Mouse (Mus musculus): ENCODE measurements at regions not wholly inside any gene's neighbourhood (a gene's known extent, or its start where the extent isn't known, plus 50 kb on each side); places are given as distances from the start of the nearest gene placed in this dataset.
"Not testable (repeated sequence)": the region's sequence is repeated elsewhere in the genome, so short reads cannot be mapped to it uniquely, and the experiment has no call there.

GRCm38 (mm10) chr6:100412486-100412885 is 125.2 kb upstream of the Rybp start:
- Histone ChIP-seq H3K36me3 (ENCODE audit: control insufficient read depth, insufficient read depth, low read length) (no peaks in the 10 kb centered on the region), H3K4me3 (ENCODE audit: low read depth, low read length) (no peak overlapping the region), H3K27ac (ENCODE audit: low read depth, low read length) (no peak overlapping the region), H3K9me3 (ENCODE audit: control insufficient read depth, low read length) (no peaks in the 10 kb centered on the region), H3K27me3 (ENCODE audit: control insufficient read depth, insufficient read depth, low read length) (no peaks in the 10 kb centered on the region), H3K4me1 (ENCODE audit: control insufficient read depth, insufficient read depth, low read length) (no peaks in the 10 kb centered on the region), H3K9ac (replicated peaks; ENCODE audit: low read depth, low read length) (no peak overlapping the region), H3K4me2 (ENCODE audit: low read depth, low read length) (no peak overlapping the region)
- ATAC-seq (ENCODE audit: low read depth) = no peak
- WGBS = 22% methylated on average over 5 of the region's 5 CpGs

GRCm38 (mm10) chr6:100411968-100412367 is 124.7 kb upstream of the Rybp start:
- H3K27me3 ChIP-seq (ENCODE audit: control insufficient read depth, insufficient read depth, low read length) = no peaks in the 10 kb centered on the region
- H3K27ac ChIP-seq (ENCODE audit: low read depth, low read length) = no peak overlapping the region
- 81% methylated on average over 4 of the region's 4 CpGs for WGBS
- H3K4me1 ChIP-seq (ENCODE audit: control insufficient read depth, insufficient read depth, low read length) = no peaks in the 10 kb centered on the region
- H3K36me3 ChIP-seq (ENCODE audit: control insufficient read depth, insufficient read depth, low read length) = no peaks in the 10 kb centered on the region
- H3K4me2 ChIP-seq (ENCODE audit: low read depth, low read length) = no peak overlapping the region
- no peak for ATAC-seq (ENCODE audit: low read depth)
- no peaks in the 10 kb centered on the region for H3K9me3 ChIP-seq (ENCODE audit: control insufficient read depth, low read length)
- no peak overlapping the region for H3K9ac ChIP-seq (replicated peaks; ENCODE audit: low read depth, low read length)
- H3K4me3 ChIP-seq (ENCODE audit: low read depth, low read length) = no peak overlapping the region

- no peak overlapping the region for H3K27ac ChIP-seq (ENCODE audit: low read depth, low read length)
- H3K36me3 ChIP-seq (ENCODE audit: control insufficient read depth, insufficient read depth, low read length) = no peaks in the 10 kb centered on the region
- H3K4me2 ChIP-seq (ENCODE audit: low read depth, low read length) = no peak overlapping the region
- WGBS = 97% methylated on average over 8 of the region's 8 CpGs
- H3K9ac ChIP-seq (replicated peaks; ENCODE audit: low read depth, low read length) = no peak overlapping the region
- H3K27me3 ChIP-seq (ENCODE audit: control insufficient read depth, insufficient read depth, low read length) = no peaks in the 10 kb centered on the region
- no peak overlapping the region for H3K4me3 ChIP-seq (ENCODE audit: low read depth, low read length)
- H3K4me1 ChIP-seq (ENCODE audit: control insufficient read depth, insufficient read depth, low read length) = no peaks in the 10 kb centered on the region
- ATAC-seq (ENCODE audit: low read depth) = no peak
- no peaks in the 10 kb centered on the region for H3K9me3 ChIP-seq (ENCODE audit: control insufficient read depth, low read length)
Measured at GRCm38 (mm10) chr6:100410067-100410631, 122.9 kb upstream of the Rybp start.

- Histone ChIP-seq H3K4me1 (ENCODE audit: control insufficient read depth, insufficient read depth, low read length) (no peaks in the 10 kb centered on the region), H3K36me3 (ENCODE audit: control insufficient read depth, insufficient read depth, low read length) (no peaks in the 10 kb centered on the region), H3K27me3 (ENCODE audit: control insufficient read depth, insufficient read depth, low read length) (no peaks in the 10 kb centered on the region), H3K4me3 (ENCODE audit: low read depth, low read length) (no peak overlapping the region), H3K4me2 (ENCODE audit: low read depth, low read length) (no peak overlapping the region), H3K27ac (ENCODE audit: low read depth, low read length) (no peak overlapping the region), H3K9ac (replicated peaks; ENCODE audit: low read depth, low read length) (no peak overlapping the region), H3K9me3 (ENCODE audit: control insufficient read depth, low read length) (no peaks in the 10 kb centered on the region)
- 90% methylated on average over 8 of the region's 8 CpGs for WGBS
- ATAC-seq (ENCODE audit: low read depth) = no peak
Measured at GRCm38 (mm10) chr6:100408826-100409225, 121.5 kb upstream of the Rybp start.

GRCm38 (mm10) chr6:100406504-100406903 is 119.2 kb upstream of the Rybp start:
- ATAC-seq (ENCODE audit: low read depth) = no peak
- 88% methylated on average over 4 of the region's 4 CpGs for WGBS
- Histone ChIP-seq H3K27me3 (ENCODE audit: control insufficient read depth, insufficient read depth, low read length) (no peaks in the 10 kb centered on the region), H3K36me3 (ENCODE audit: control insufficient read depth, insufficient read depth, low read length) (no peaks in the 10 kb centered on the region), H3K27ac (ENCODE audit: low read depth, low read length) (no peak overlapping the region), H3K4me2 (ENCODE audit: low read depth, low read length) (no peak overlapping the region), H3K4me3 (ENCODE audit: low read depth, low read length) (no peak overlapping the region), H3K9me3 (ENCODE audit: control insufficient read depth, low read length) (no peaks in the 10 kb centered on the region), H3K9ac (replicated peaks; ENCODE audit: low read depth, low read length) (no peak overlapping the region), H3K4me1 (ENCODE audit: control insufficient read depth, insufficient read depth, low read length) (no peaks in the 10 kb centered on the region)

GRCm38 (mm10) chr6:100404161-100404560 is 116.9 kb upstream of the Rybp start:
- Histone ChIP-seq H3K36me3 (ENCODE audit: control insufficient read depth, insufficient read depth, low read length) (no peaks in the 10 kb centered on the region), H3K9me3 (ENCODE audit: control insufficient read depth, low read length) (no peaks in the 10 kb centered on the region), H3K4me3 (ENCODE audit: low read depth, low read length) (no peak overlapping the region), H3K27me3 (ENCODE audit: control insufficient read depth, insufficient read depth, low read length) (no peaks in the 10 kb centered on the region), H3K4me1 (ENCODE audit: control insufficient read depth, insufficient read depth, low read length) (no peaks in the 10 kb centered on the region), H3K27ac (ENCODE audit: low read depth, low read length) (no peak overlapping the region), H3K9ac (replicated peaks; ENCODE audit: low read depth, low read length) (no peak overlapping the region), H3K4me2 (ENCODE audit: low read depth, low read length) (no peak overlapping the region)
- WGBS = 90% methylated on average over 3 of the region's 3 CpGs
- ATAC-seq (ENCODE audit: low read depth) = no peak

GRCm38 (mm10) chr6:100402716-100403115 is 115.4 kb upstream of the Rybp start:
- no peak overlapping the region for H3K9ac ChIP-seq (replicated peaks; ENCODE audit: low read depth, low read length)
- 28% methylated on average over 4 of the region's 4 CpGs for WGBS
- H3K27me3 ChIP-seq (ENCODE audit: control insufficient read depth, insufficient read depth, low read length) = no peaks in the 10 kb centered on the region
- H3K36me3 ChIP-seq (ENCODE audit: control insufficient read depth, insufficient read depth, low read length) = no peaks in the 10 kb centered on the region
- no peak for ATAC-seq (ENCODE audit: low read depth)
- H3K27ac ChIP-seq (ENCODE audit: low read depth, low read length) = no peak overlapping the region
- no peak overlapping the region for H3K4me2 ChIP-seq (ENCODE audit: low read depth, low read length)
- no peak overlapping the region for H3K4me3 ChIP-seq (ENCODE audit: low read depth, low read length)
- H3K4me1 ChIP-seq (ENCODE audit: control insufficient read depth, insufficient read depth, low read length) = no peaks in the 10 kb centered on the region
- no peaks in the 10 kb centered on the region for H3K9me3 ChIP-seq (ENCODE audit: control insufficient read depth, low read length)

- Histone ChIP-seq H3K4me1 (ENCODE audit: control insufficient read depth, insufficient read depth, low read length) (no peaks in the 10 kb centered on the region), H3K27ac (ENCODE audit: low read depth, low read length) (no peak overlapping the region), H3K36me3 (ENCODE audit: control insufficient read depth, insufficient read depth, low read length) (no peaks in the 10 kb centered on the region), H3K27me3 (ENCODE audit: control insufficient read depth, insufficient read depth, low read length) (no peaks in the 10 kb centered on the region), H3K9ac (replicated peaks; ENCODE audit: low read depth, low read length) (no peak overlapping the region), H3K4me3 (ENCODE audit: low read depth, low read length) (no peak overlapping the region), H3K9me3 (ENCODE audit: control insufficient read depth, low read length) (no peaks in the 10 kb centered on the region), H3K4me2 (ENCODE audit: low read depth, low read length) (no peak overlapping the region)
- no peak for ATAC-seq (ENCODE audit: low read depth)
- 90% methylated on average over 2 of the region's 2 CpGs for WGBS
Measured at GRCm38 (mm10) chr6:100401728-100402127, 114.4 kb upstream of the Rybp start.

GRCm38 (mm10) chr6:100399387-100399786 is 112.1 kb upstream of the Rybp start:
- H3K27ac ChIP-seq (ENCODE audit: low read depth, low read length); ATAC-seq (ENCODE audit: low read depth); H3K4me2 ChIP-seq (ENCODE audit: low read depth, low read length); H3K4me3 ChIP-seq (ENCODE audit: low read depth, low read length); H3K36me3 ChIP-seq (ENCODE audit: control insufficient read depth, insufficient read depth, low read length); H3K27me3 ChIP-seq (ENCODE audit: control insufficient read depth, insufficient read depth, low read length); H3K4me1 ChIP-seq (ENCODE audit: control insufficient read depth, insufficient read depth, low read length); H3K9ac ChIP-seq (replicated peaks; ENCODE audit: low read depth, low read length); H3K9me3 ChIP-seq (ENCODE audit: control insufficient read depth, low read length): not testable (repeated sequence)
- WGBS = 95% methylated on average over 1 of the region's 1 CpGs
